Mouse (Mus musculus) midbrain, embryonic 10.5 days (tissue): Measurements from ENCODE around the gene Pnlip. TPM values are rescaled to one million over a fixed set of nuclear protein-coding genes. Genes with fewer than 3 reads are reported as not detected.

ENCODE experiments used
- DNase-seq: peaks from one replicate; pipeline ENCODE4 v3.0.0-alpha.2; 2017; ENCODE audit warnings: low spot score
- H3K27ac ChIP-seq: fragments of 300-500 bp; sonication (generic); replicated peaks from 2 replicates; pipeline ENCODE4 v1.5.1; 2016; ENCODE audit warnings: mild to moderate bottlenecking
- H3K27me3 ChIP-seq: fragments of 300-500 bp; sonication (generic); 2 replicates; pipeline ENCODE4 v1.6.1; 2016; ENCODE audit warnings: low read depth, mild to moderate bottlenecking; ENCODE audit not compliant: poor library complexity, severe bottlenecking
- H3K36me3 ChIP-seq: fragments of 300-500 bp; sonication (generic); 2 replicates; pipeline ENCODE4 v1.6.1; 2016; ENCODE audit warnings: mild to moderate bottlenecking, moderate library complexity
- H3K4me1 ChIP-seq: fragments of 300-500 bp; sonication (generic); 2 replicates; pipeline ENCODE4 v1.6.1; 2016
- H3K4me3 ChIP-seq: fragments of 300-500 bp; sonication (generic); 2 replicates; pipeline ENCODE4 v1.5.1; 2016; ENCODE audit warnings: mild to moderate bottlenecking, moderate library complexity
- H3K9me3 ChIP-seq: fragments of 300-500 bp; sonication (generic); replicated peaks from 2 replicates; pipeline ENCODE4 v1.6.1; 2016; ENCODE audit warnings: mild to moderate bottlenecking
- WGBS: fragments of 180-500 bp; shearing (Covaris S2); methylation state at CpG from one replicate; pipeline ENCODE4 v1.1.7; 2016; 5-methylcytosine and 5-hydroxymethylcytosine counted together
- polyA plus RNA-seq: library from polyadenylated mRNA; unstranded; fragments of >200 nt; fragmentation: Nextera tagmentation; extraction: Ambion mirVana; gene quantifications from 2 replicates; pipeline ENCODE4 v1.2.1, GENCODE M21; 2016

Gene Pnlip
- polyA plus RNA-seq, 1 experiment from 2014 or later = not detected

- H3K4me1 ChIP-seq = no peaks in the 10 kb centered on the region
- no peaks in the 10 kb centered on the region for H3K9me3 ChIP-seq
- WGBS = 89% methylated on average over 5 of the region's 5 CpGs
- no peak for DNase-seq
- no peak overlapping the region for H3K27ac ChIP-seq
- H3K4me3 ChIP-seq = no peak overlapping the region
- H3K36me3 ChIP-seq = no peaks in the 10 kb centered on the region
- H3K27me3 ChIP-seq = no peaks in the 10 kb centered on the region
Observed at GRCm38 (mm10) chr19:58664901-58665300, 12.6 kb downstream of the Pnlip start.

GRCm38 (mm10) chr19:58674644-58675043, 22.3 kb downstream of the Pnlip start:
- Histone ChIP-seq H3K36me3 (no peaks in the 10 kb centered on the region), H3K4me3 (no peak overlapping the region), H3K4me1 (peaks cover 7% of the 10 kb centered on the region; the same call in 1 of the 2 replicates), H3K27ac (no peak overlapping the region), H3K27me3 (no peaks in the 10 kb centered on the region), H3K9me3 (no peaks in the 10 kb centered on the region)
- DNase-seq = no peak
- 83% methylated on average over 2 of the region's 2 CpGs for WGBS

GRCm38 (mm10) chr19:58677117-58677516, 24.8 kb downstream of the Pnlip start:
- H3K27me3 ChIP-seq = no peaks in the 10 kb centered on the region
- H3K27ac ChIP-seq = no peak overlapping the region
- no peaks in the 10 kb centered on the region for H3K9me3 ChIP-seq
- DNase-seq = no peak
- no peaks in the 10 kb centered on the region for H3K36me3 ChIP-seq
- H3K4me3 ChIP-seq = no peak overlapping the region
- WGBS = 86% methylated on average over 8 of the region's 8 CpGs
- H3K4me1 ChIP-seq = peaks cover 7% of the 10 kb centered on the region; the same call in 1 of the 2 replicates

- no peaks in the 10 kb centered on the region for H3K36me3 ChIP-seq
- no peak for DNase-seq
Observed at GRCm38 (mm10) chr19:58688933-58689332, 36.6 kb downstream of the Pnlip start.

GRCm38 (mm10) chr19:58695314-58695713, 43.0 kb downstream of the Pnlip start:
- no peaks in the 10 kb centered on the region for H3K4me1 ChIP-seq
- no peak overlapping the region for H3K27ac ChIP-seq
- DNase-seq = no peak
- H3K36me3 ChIP-seq = no peaks in the 10 kb centered on the region
- no peak overlapping the region for H3K4me3 ChIP-seq
- H3K9me3 ChIP-seq = no peaks in the 10 kb centered on the region
- no peaks in the 10 kb centered on the region for H3K27me3 ChIP-seq
- WGBS = 86% methylated on average over 3 of the region's 3 CpGs

More at GRCm38 (mm10) chr19:58688933-58689332, 36.6 kb downstream of the Pnlip start:
- no peak overlapping the region for H3K27ac ChIP-seq
- H3K9me3 ChIP-seq = no peaks in the 10 kb centered on the region
- no peak overlapping the region for H3K4me3 ChIP-seq
- 93% methylated on average over 1 of the region's 1 CpGs for WGBS
- no peaks in the 10 kb centered on the region for H3K4me1 ChIP-seq
- no peaks in the 10 kb centered on the region for H3K27me3 ChIP-seq

GRCm38 (mm10) chr19:58696235-58696634, 43.9 kb downstream of the Pnlip start:
- Histone ChIP-seq H3K36me3 (no peaks in the 10 kb centered on the region), H3K27ac (no peak overlapping the region), H3K9me3 (no peaks in the 10 kb centered on the region), H3K4me3 (no peak overlapping the region), H3K27me3 (no peaks in the 10 kb centered on the region), H3K4me1 (no peaks in the 10 kb centered on the region)
- DNase-seq = no peak
- 82% methylated on average over 2 of the region's 2 CpGs for WGBS

GRCm38 (mm10) chr19:58704556-58704955, 52.3 kb downstream of the Pnlip start:
- WGBS = 86% methylated on average over 4 of the region's 4 CpGs
- H3K27me3 ChIP-seq = no peaks in the 10 kb centered on the region
- H3K4me1 ChIP-seq = no peaks in the 10 kb centered on the region
- no peak for DNase-seq
- no peak overlapping the region for H3K27ac ChIP-seq
- no peak overlapping the region for H3K4me3 ChIP-seq
- H3K36me3 ChIP-seq = no peaks in the 10 kb centered on the region
- H3K9me3 ChIP-seq = no peaks in the 10 kb centered on the region

GRCm38 (mm10) chr19:58708611-58709010, 56.3 kb downstream of the Pnlip start:
- Histone ChIP-seq H3K9me3 (no peaks in the 10 kb centered on the region), H3K4me3 (no peak overlapping the region), H3K27me3 (no peaks in the 10 kb centered on the region), H3K4me1 (no peaks in the 10 kb centered on the region), H3K36me3 (no peaks in the 10 kb centered on the region), H3K27ac (no peak overlapping the region)
- 84% methylated on average over 3 of the region's 3 CpGs for WGBS
- DNase-seq = no peak

- no peaks in the 10 kb centered on the region for H3K9me3 ChIP-seq
- H3K36me3 ChIP-seq = no peaks in the 10 kb centered on the region
- 82% methylated on average over 4 of the region's 4 CpGs for WGBS
- no peaks in the 10 kb centered on the region for H3K4me1 ChIP-seq
- no peak for DNase-seq
- no peak overlapping the region for H3K27ac ChIP-seq
- H3K27me3 ChIP-seq = no peaks in the 10 kb centered on the region
- H3K4me3 ChIP-seq = no peak overlapping the region
Observed at GRCm38 (mm10) chr19:58717925-58718324, 65.6 kb downstream of the Pnlip start.

GRCm38 (mm10) chr19:58720439-58720838, 68.1 kb downstream of the Pnlip start:
- Histone ChIP-seq H3K4me1 (no peaks in the 10 kb centered on the region), H3K27me3 (no peaks in the 10 kb centered on the region), H3K36me3 (no peaks in the 10 kb centered on the region), H3K27ac (no peak overlapping the region), H3K9me3 (no peaks in the 10 kb centered on the region; the same call in 1 of the 2 replicates), H3K4me3 (no peak overlapping the region)
- DNase-seq = no peak

GRCm38 (mm10) chr19:58726551-58726950, 74.3 kb downstream of the Pnlip start:
- no peaks in the 10 kb centered on the region; the same call in 1 of the 2 replicates for H3K9me3 ChIP-seq
- H3K27me3 ChIP-seq = no peaks in the 10 kb centered on the region
- no peak overlapping the region for H3K27ac ChIP-seq
- DNase-seq = no peak
- no peaks in the 10 kb centered on the region for H3K36me3 ChIP-seq
- H3K4me3 ChIP-seq = no peak overlapping the region
- peaks cover 14% of the 10 kb centered on the region for H3K4me1 ChIP-seq
- 86% methylated on average over 5 of the region's 5 CpGs for WGBS

GRCm38 (mm10) chr19:58727756-58728155, 75.5 kb downstream of the Pnlip start:
- Histone ChIP-seq H3K27me3 (no peaks in the 10 kb centered on the region), H3K9me3 (no peaks in the 10 kb centered on the region; the same call in 1 of the 2 replicates), H3K4me3 (no peak overlapping the region), H3K27ac (0 out of 2 replicates have a peak overlapping the region, but pooled peaks have one; percentile 52), H3K36me3 (no peaks in the 10 kb centered on the region), H3K4me1 (peaks cover 14% of the 10 kb centered on the region)
- WGBS = 87% methylated on average over 5 of the region's 5 CpGs
- no peak for DNase-seq

- DNase-seq = no peak
- peaks cover 14% of the 10 kb centered on the region for H3K4me1 ChIP-seq
- no peaks in the 10 kb centered on the region for H3K36me3 ChIP-seq
- no peaks in the 10 kb centered on the region; the same call in 1 of the 2 replicates for H3K9me3 ChIP-seq
- no peaks in the 10 kb centered on the region for H3K27me3 ChIP-seq
- no peak within 1 kb of the TSS for H3K4me3 ChIP-seq
- 56% methylated on average over 5 of the region's 5 CpGs for WGBS
- 0 out of 2 replicates have a peak within 1 kb of the TSS, but pooled peaks have one; percentile 52 for H3K27ac ChIP-seq
Observed at GRCm38 (mm10) chr19:58728445-58729031, 76.2 kb downstream of the Pnlip start, which contains the start of gene Pnliprp1. TSS of gene Pnliprp1 (plus strand) at chr19:58728887.
